Mouse (Mus musculus) erythroblast, embryonic 14.5 days (primary cell): ENCODE measurements around the gene Zc3h7b.

Experiments
- GATA1 ChIP-seq: IDR thresholded peaks from 2 replicates; pipeline ENCODE4 v1.6.1; 2012; ENCODE audit warnings: low read length, inconsistent platforms, mixed read lengths
- TAL1 ChIP-seq: IDR thresholded peaks from 3 replicates; pipeline ENCODE4 v1.6.1; 2012; ENCODE audit warnings: low read length, inconsistent platforms, mixed read lengths

GRCm38 (mm10) chr15:81749742-81750141, 4.9 kb downstream of the Zc3h7b start:
- TF ChIP-seq GATA1 (no peak), TAL1 (no peak)
